Mouse (Mus musculus) ES-Bruce4 (cell line): Measurements from ENCODE around the gene Ttll11.

Experiments
- CTCF ChIP-seq: IDR thresholded peaks from one replicate; pipeline ENCODE4 v1.8.1; 2011; ENCODE audit warnings: low read depth, low read length
- POLR2A ChIP-seq: IDR thresholded peaks from one replicate; pipeline ENCODE4 v1.8.1; 2011; ENCODE audit warnings: low read length; ENCODE audit not compliant: insufficient read depth

DNA sequence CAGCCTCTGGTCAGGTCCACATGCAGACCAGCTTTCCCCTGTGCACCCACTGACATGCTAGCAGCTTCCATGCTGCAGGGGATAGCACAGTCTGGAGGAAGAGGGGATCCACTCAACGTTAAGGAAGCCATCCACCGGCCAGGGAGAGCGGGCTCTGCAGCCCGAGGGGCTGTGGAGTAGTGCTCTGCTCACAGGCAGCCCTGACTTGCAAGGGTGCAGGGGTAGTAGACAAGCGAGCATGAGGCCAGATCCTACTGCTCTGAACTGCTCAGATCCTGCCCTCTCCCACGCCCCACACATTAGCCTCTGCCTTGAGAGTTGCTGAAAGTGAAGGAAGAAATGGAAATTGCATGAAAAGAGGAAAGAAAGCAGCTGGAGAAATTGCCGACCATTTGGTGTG lies 99.4 kb downstream of the Ttll11 start:
- TF ChIP-seq POLR2A, result no peak
- TF ChIP-seq CTCF, result no peak
